In genomic region chr1:52816910-52817812, GRCm38 (mm10) we compare ENCODE assay signal across 8 mouse cellular contexts. TPM values are rescaled to one million over a fixed set of nuclear protein-coding genes. Genes with fewer than 3 reads are reported as not detected.
DNase-seq lines count a peak whose midpoint lies in the region.

TSS of gene Inpp1 (minus strand) at chr1:52817688.

- no peaks in the 10 kb centered on the region for H3K27me3 ChIP-seq in hindbrain, embryonic 10.5 days (ENCODE audit: insufficient read depth, poor library complexity, severe bottlenecking)

- peaks cover 19% of the 10 kb centered on the region for H3K4me1 ChIP-seq in hindbrain, embryonic 10.5 days (replicated peaks)

- H3K27ac ChIP-seq in hindbrain, embryonic 10.5 days, result peak within 1 kb of the TSS; percentile 90

- DNase-seq in NIH3T3 (ENCODE audit: low read depth), result peak; percentile 87
- peak; percentile 91 for DNase-seq in cerebellum, adult 9-11 months
- peak; percentile 48 to 70 for DNase-seq in frontal cortex, adult 2 months (ENCODE audit: extremely low spot score in 1 of 2, low spot score in 1 of 2)
- DNase-seq in hindbrain, embryonic 10.5 days (ENCODE audit: low spot score), result peak; percentile 76
- peak; percentile 59 to 68 for DNase-seq in layer of hippocampus, postnatal 25 days (ENCODE audit: extremely low spot score in 1 of 2, low spot score in 1 of 2)
- peak; percentile 80 for DNase-seq in lung, postnatal 14 days
- DNase-seq in ovary, postnatal 36 days (ENCODE audit: low spot score), result peak; percentile 84
- DNase-seq in thymus, postnatal 14 days, result peak; percentile 79

- peak within 1 kb of the TSS; percentile 68 for H3K4me3 ChIP-seq in hindbrain, embryonic 10.5 days

- H3K36me3 ChIP-seq in hindbrain, embryonic 10.5 days, result no peaks in the 10 kb centered on the region

- 1% methylated on average over 59 of the region's 59 CpGs for WGBS in hindbrain, embryonic 10.5 days

- no peaks in the 10 kb centered on the region for H3K9me3 ChIP-seq in hindbrain, embryonic 10.5 days

RNA-seq across cellular contexts. Expression of gene Inpp1, which starts in this region (rescaled TPM):
- 30.4 and 31.4 TPM in 2 replicates for polyA plus RNA-seq in frontal cortex, adult 2 months (2012; rRNA removed)
- 12.2 and 16.3 TPM in 2 replicates for polyA plus RNA-seq in hindbrain, embryonic 10.5 days (2016; fragmentation: Nextera tagmentation; extraction: Ambion mirVana)
- total RNA-seq in layer of hippocampus, postnatal 25 days (2021), result 10 to 100 TPM; 35.4 to 38.8 TPM

Comparison
In these comparisons a context has a peak if more than half of its experiments do, and no peak if none do; other contexts are left out.
1. Peak in every context shown above with its lines: DNase-seq, H3K4me3 ChIP-seq and H3K27ac ChIP-seq.